In genomic region chr16:81191621-81192020, GRCm38 (mm10) we compare ENCODE assay signal across 23 mouse cellular contexts. TPM values are rescaled to one million over a fixed set of nuclear protein-coding genes. Genes with fewer than 3 reads are reported as not detected.
"Had no signal": no experiment of that assay in that cellular context is flagged by ENCODE, and none has a peak within 500 bp of the region (broad histone marks: within the 10 kb centered on the region; RNA-seq: fewer than 3 reads in every experiment).

No protein-coding gene starts in this region.

- H3K9me3 ChIP-seq: heart, embryonic 13.5 days; heart, embryonic 15.5 days; hindbrain, embryonic 13.5 days; hindbrain, embryonic 15.5 days; limb, embryonic 10.5 days; limb, embryonic 12.5 days; liver, embryonic 13.5 days; liver, embryonic 15.5 days had no signal

- ATAC-seq: forebrain, embryonic 16.5 days; hindbrain, postnatal 0 days; intestine, embryonic 16.5 days; liver, postnatal 0 days had no signal

- H3K27me3 ChIP-seq: heart, embryonic 13.5 days; heart, embryonic 15.5 days; hindbrain, embryonic 13.5 days; hindbrain, embryonic 15.5 days; limb, embryonic 12.5 days; liver, embryonic 13.5 days; liver, embryonic 15.5 days had no signal

- H3K4me1 ChIP-seq: heart, embryonic 13.5 days; heart, embryonic 15.5 days; hindbrain, embryonic 13.5 days; hindbrain, embryonic 15.5 days; limb, embryonic 10.5 days; limb, embryonic 12.5 days; liver, embryonic 13.5 days; liver, embryonic 15.5 days had no signal

- DNase-seq: gastrocnemius, postnatal 14 days; gastrocnemius, postnatal 36 days; heart, adult 11 months; heart, adult 2 months; heart, postnatal 14 days; heart, postnatal 36 days; liver, embryonic 13.5 days; liver, postnatal 0 days; lung, adult 2 months had no signal

- H3K4me2 ChIP-seq: heart, embryonic 11.5 days; heart, embryonic 13.5 days; heart, embryonic 15.5 days; hindbrain, embryonic 13.5 days; hindbrain, embryonic 15.5 days; limb, embryonic 12.5 days; liver, embryonic 11.5 days; liver, embryonic 13.5 days; liver, embryonic 15.5 days had no signal

- H3K27ac ChIP-seq: heart, adult 2 months; heart, embryonic 13.5 days; heart, embryonic 15.5 days; hindbrain, embryonic 13.5 days; hindbrain, embryonic 15.5 days; hindbrain, postnatal 0 days; layer of hippocampus, adult 2 months; left cerebral cortex, adult 2 months; limb, embryonic 10.5 days; limb, embryonic 12.5 days; liver, embryonic 13.5 days; liver, embryonic 15.5 days had no signal

- H3K9ac ChIP-seq: heart, embryonic 13.5 days; heart, embryonic 15.5 days; hindbrain, embryonic 13.5 days; hindbrain, embryonic 15.5 days; limb, embryonic 12.5 days; liver, embryonic 13.5 days; liver, embryonic 15.5 days; liver, postnatal 0 days had no signal

- H3K36me3 ChIP-seq: heart, embryonic 13.5 days; heart, embryonic 15.5 days; hindbrain, embryonic 13.5 days; hindbrain, embryonic 15.5 days; limb, embryonic 10.5 days; limb, embryonic 12.5 days; liver, embryonic 13.5 days; liver, embryonic 15.5 days had no signal

- H3K4me3 ChIP-seq: heart, adult 2 months; heart, embryonic 13.5 days; heart, embryonic 15.5 days; hindbrain, embryonic 13.5 days; hindbrain, embryonic 15.5 days; layer of hippocampus, adult 2 months; left cerebral cortex, adult 2 months; limb, embryonic 10.5 days; limb, embryonic 12.5 days; liver, embryonic 13.5 days; liver, embryonic 15.5 days had no signal

RNA-seq across cellular contexts. Expression of gene Ncam2, which starts 8.9 kb away (rescaled TPM):
- polyA plus RNA-seq: liver, postnatal 0 days had no signal
